Mouse (Mus musculus) E14TG2a.4 (cell line): ENCODE measurements around the gene Ctnnbl1.
A peak's percentile ranks its signal among the peaks of the same experiment; 100 is the strongest.

Source experiments
- H3K27me3 ChIP-seq: 2 replicates; pipeline ENCODE4 v1.6.1; 2014; ENCODE audit warnings: low read length, control low read depth; ENCODE audit not compliant: insufficient read depth
- H3K36me3 ChIP-seq: 2 replicates; pipeline ENCODE4 v1.6.1; 2014; ENCODE audit warnings: low read length, control low read depth; ENCODE audit not compliant: insufficient read depth
- H3K4me1 ChIP-seq: replicated peaks from 2 replicates; pipeline ENCODE4 v1.6.1; 2014; ENCODE audit warnings: low read depth, low read length, control low read depth
- H3K4me3 ChIP-seq: replicated peaks from 2 replicates; pipeline ENCODE4 v1.5.1; 2014; ENCODE audit warnings: mild to moderate bottlenecking, low read length
- H3K9me3 ChIP-seq: 2 replicates; pipeline ENCODE4 v1.6.1; 2014; ENCODE audit warnings: low read length, control low read depth
- CTCF ChIP-seq: conservative IDR thresholded peaks from 2 replicates; pipeline ENCODE4 v1.5.1; 2014; ENCODE audit warnings: low read length
- NANOG ChIP-seq: IDR thresholded peaks from 2 replicates; pipeline ENCODE4 v1.6.1; 2014; ENCODE audit warnings: borderline replicate concordance, low read length, mixed read lengths
- POU5F1 ChIP-seq: IDR thresholded peaks from 2 replicates; pipeline ENCODE4 v1.6.1; 2014; ENCODE audit warnings: low read length, borderline replicate concordance

The Ctnnbl1 gene

GRCm38 (mm10) chr2:157814965-157815283 is 77.7 kb downstream of the Ctnnbl1 start:
- TF ChIP-seq NANOG (no peak), POU5F1 (no peak), CTCF (no peak)
- Histone ChIP-seq H3K27me3 (no peaks in the 10 kb centered on the region), H3K36me3 (peaks cover 81% of the 10 kb centered on the region), H3K9me3 (no peaks in the 10 kb centered on the region), H3K4me3 (no peak overlapping the region), H3K4me1 (peaks cover 23% of the 10 kb centered on the region)

- TF ChIP-seq POU5F1 = no peak
- TF ChIP-seq CTCF = no peak
- no peak for TF ChIP-seq NANOG
- Histone ChIP-seq H3K36me3 (peaks cover 82% of the 10 kb centered on the region), H3K4me1 (peaks cover 34% of the 10 kb centered on the region), H3K4me3 (no peak overlapping the region), H3K27me3 (no peaks in the 10 kb centered on the region), H3K9me3 (no peaks in the 10 kb centered on the region)
These were observed 80.5 kb downstream of the Ctnnbl1 start for GRCm38 (mm10) chr2:157817672-157818071.

- peaks cover 77% of the 10 kb centered on the region for H3K36me3 ChIP-seq
- no peaks in the 10 kb centered on the region for H3K9me3 ChIP-seq
- peak overlapping the region; percentile 60 for H3K4me3 ChIP-seq
- peaks cover 43% of the 10 kb centered on the region for H3K4me1 ChIP-seq
- H3K27me3 ChIP-seq = no peaks in the 10 kb centered on the region
- TF ChIP-seq NANOG = no peak
- TF ChIP-seq POU5F1 = no peak
- TF ChIP-seq CTCF = no peak
These were observed 81.5 kb downstream of the Ctnnbl1 start for GRCm38 (mm10) chr2:157818576-157819320.

GRCm38 (mm10) chr2:157819401-157819800 is 82.2 kb downstream of the Ctnnbl1 start:
- peaks cover 77% of the 10 kb centered on the region for H3K36me3 ChIP-seq
- H3K27me3 ChIP-seq = no peaks in the 10 kb centered on the region
- peaks cover 50% of the 10 kb centered on the region for H3K4me1 ChIP-seq
- H3K4me3 ChIP-seq = no peak overlapping the region
- H3K9me3 ChIP-seq = no peaks in the 10 kb centered on the region
- no peak for TF ChIP-seq POU5F1
- TF ChIP-seq NANOG = no peak
- TF ChIP-seq CTCF = no peak

GRCm38 (mm10) chr2:157821259-157821658 is 84.1 kb downstream of the Ctnnbl1 start:
- H3K36me3 ChIP-seq = peaks cover 76% of the 10 kb centered on the region
- H3K4me1 ChIP-seq = peaks cover 64% of the 10 kb centered on the region
- TF ChIP-seq POU5F1 (no peak), NANOG (no peak), CTCF (no peak)
- H3K9me3 ChIP-seq = no peaks in the 10 kb centered on the region
- H3K4me3 ChIP-seq = no peak overlapping the region
- H3K27me3 ChIP-seq = no peaks in the 10 kb centered on the region

GRCm38 (mm10) chr2:157823456-157823855 is 86.3 kb downstream of the Ctnnbl1 start:
- no peaks in the 10 kb centered on the region for H3K9me3 ChIP-seq
- no peak for TF ChIP-seq POU5F1
- no peak for TF ChIP-seq CTCF
- no peak for TF ChIP-seq NANOG
- peaks cover 54% of the 10 kb centered on the region for H3K4me1 ChIP-seq
- H3K36me3 ChIP-seq = peaks cover 57% of the 10 kb centered on the region
- no peak overlapping the region for H3K4me3 ChIP-seq
- H3K27me3 ChIP-seq = no peaks in the 10 kb centered on the region

- TF ChIP-seq POU5F1 (no peak), CTCF (no peak), NANOG (no peak)
These were observed 87.0 kb downstream of the Ctnnbl1 start for GRCm38 (mm10) chr2:157824249-157824648.

GRCm38 (mm10) chr2:157830101-157830500 is 92.9 kb downstream of the Ctnnbl1 start:
- Histone ChIP-seq H3K36me3 (peaks cover 4% of the 10 kb centered on the region), H3K4me3 (no peak overlapping the region), H3K27me3 (no peaks in the 10 kb centered on the region), H3K9me3 (no peaks in the 10 kb centered on the region), H3K4me1 (peaks cover 14% of the 10 kb centered on the region)
- TF ChIP-seq NANOG (no peak), CTCF (no peak), POU5F1 (no peak)

More at GRCm38 (mm10) chr2:157824249-157824648, 87.0 kb downstream of the Ctnnbl1 start:
- H3K9me3 ChIP-seq = no peaks in the 10 kb centered on the region
- peaks cover 46% of the 10 kb centered on the region for H3K4me1 ChIP-seq
- H3K4me3 ChIP-seq = no peak overlapping the region
- no peaks in the 10 kb centered on the region for H3K27me3 ChIP-seq
- H3K36me3 ChIP-seq = peaks cover 49% of the 10 kb centered on the region

GRCm38 (mm10) chr2:157830620-157831354 is 93.6 kb downstream of the Ctnnbl1 start:
- H3K4me3 ChIP-seq = no peak overlapping the region
- TF ChIP-seq CTCF (no peak), POU5F1 (no peak), NANOG (no peak)
- H3K9me3 ChIP-seq = no peaks in the 10 kb centered on the region
- H3K36me3 ChIP-seq = no peaks in the 10 kb centered on the region
- H3K4me1 ChIP-seq = peaks cover 11% of the 10 kb centered on the region
- no peaks in the 10 kb centered on the region for H3K27me3 ChIP-seq
